Mouse (Mus musculus): ENCODE results near the gene Nbas. TPM values are rescaled to one million over a fixed set of nuclear protein-coding genes. Genes with fewer than 3 reads are reported as not detected.

Nbas gene
- polyA plus RNA-seq, 1 experiment from 2014 or later: 6.9 TPM

GRCm38 (mm10) chr12:13357229-13357628 is 88.3 kb downstream of the Nbas start:
- Histone ChIP-seq H3K27ac (ENCODE audit: low read length) (no peak overlapping the region), H3K4me1 (ENCODE audit: control insufficient read depth, insufficient read depth, low read length) (no peaks in the 10 kb centered on the region), H3K9ac (ENCODE audit: low read length) (no peak overlapping the region), H3K4me2 (ENCODE audit: low read depth, low read length) (no peak overlapping the region), H3K27me3 (ENCODE audit: control insufficient read depth, insufficient read depth, low read length) (no peaks in the 10 kb centered on the region), H3K9me3 (replicated peaks; ENCODE audit: control insufficient read depth, low read length) (no peaks in the 10 kb centered on the region), H3K36me3 (ENCODE audit: control insufficient read depth, insufficient read depth) (peaks cover 3% of the 10 kb centered on the region; the same call in 1 of the 2 replicates), H3K4me3 (ENCODE audit: low read length) (no peak overlapping the region)
- 81% methylated on average over 5 of the region's 5 CpGs for WGBS
- ATAC-seq (replicated peaks; ENCODE audit: extremely low read depth, insufficient read depth, low FRiP score): no peak

DNA sequence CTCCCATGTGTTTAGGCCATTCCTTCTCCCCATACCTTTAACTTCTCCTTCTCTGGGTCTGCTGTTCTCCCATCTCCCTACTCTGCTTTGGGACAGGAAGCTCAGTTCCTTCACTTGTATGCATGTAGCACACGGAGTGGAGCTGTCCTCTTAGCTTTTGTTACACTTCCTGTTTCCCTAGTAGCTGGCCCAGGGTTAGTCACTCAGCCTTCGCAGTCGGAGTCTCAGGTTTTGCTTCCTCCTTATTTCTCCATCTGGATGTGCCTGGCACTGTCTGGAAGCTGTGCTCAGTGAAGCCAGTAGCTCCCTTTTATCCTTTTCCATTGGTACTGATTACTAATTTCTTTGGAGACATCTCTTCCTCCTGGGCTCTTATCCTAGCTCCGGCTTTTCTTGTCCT is 89.9 kb downstream of the Nbas start:
- Histone ChIP-seq H3K4me1 (ENCODE audit: control insufficient read depth, insufficient read depth, low read length) (no peaks in the 10 kb centered on the region), H3K27ac (ENCODE audit: low read length) (no peak overlapping the region), H3K9me3 (replicated peaks; ENCODE audit: control insufficient read depth, low read length) (no peaks in the 10 kb centered on the region), H3K4me2 (ENCODE audit: low read depth, low read length) (no peak overlapping the region), H3K36me3 (ENCODE audit: control insufficient read depth, insufficient read depth) (peaks cover 4% of the 10 kb centered on the region; the same call in 1 of the 2 replicates), H3K27me3 (ENCODE audit: control insufficient read depth, insufficient read depth, low read length) (no peaks in the 10 kb centered on the region), H3K4me3 (ENCODE audit: low read length) (no peak overlapping the region), H3K9ac (ENCODE audit: low read length) (no peak overlapping the region)
- ATAC-seq (replicated peaks; ENCODE audit: extremely low read depth, insufficient read depth, low FRiP score): no peak; the same call in 1 of the 2 replicates
- 58% methylated on average over 4 of the region's 4 CpGs for WGBS

DNA sequence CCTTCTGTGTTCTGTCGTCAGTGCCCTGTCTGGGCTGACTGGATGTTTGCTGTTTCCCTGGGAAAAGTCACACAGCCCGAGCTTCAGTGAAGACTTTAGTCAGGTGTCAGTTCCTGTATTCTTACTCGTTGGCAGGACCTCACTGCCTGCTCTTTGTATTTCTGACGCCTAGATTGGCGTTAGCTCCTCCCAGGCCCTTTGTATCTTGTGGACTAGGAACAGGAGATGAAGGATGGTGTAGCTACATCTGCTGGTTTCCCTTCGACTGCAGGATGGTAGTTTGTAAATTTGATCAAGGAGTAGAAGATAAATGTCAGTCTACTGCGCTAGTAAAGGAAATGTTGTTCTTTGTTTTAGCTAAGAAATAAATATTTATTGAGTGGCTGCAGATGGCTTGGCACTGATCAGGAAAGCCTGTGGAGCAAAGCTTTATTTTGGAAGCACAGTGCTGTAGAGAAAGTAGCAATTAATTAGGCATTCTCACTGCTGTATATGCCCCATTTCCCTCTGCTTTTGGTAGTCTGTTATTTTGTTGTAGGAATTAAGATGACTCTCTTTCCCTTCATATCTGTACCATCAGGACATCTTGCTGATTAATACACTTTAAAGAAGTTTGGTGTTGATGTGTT is 91.4 kb downstream of the Nbas start:
- H3K27me3 ChIP-seq (ENCODE audit: control insufficient read depth, insufficient read depth, low read length): no peaks in the 10 kb centered on the region
- no peaks in the 10 kb centered on the region for H3K9me3 ChIP-seq (replicated peaks; ENCODE audit: control insufficient read depth, low read length)
- no peaks in the 10 kb centered on the region for H3K4me1 ChIP-seq (ENCODE audit: control insufficient read depth, insufficient read depth, low read length)
- H3K27ac ChIP-seq (ENCODE audit: low read length): no peak overlapping the region
- H3K36me3 ChIP-seq (ENCODE audit: control insufficient read depth, insufficient read depth): peaks cover 4% of the 10 kb centered on the region; the same call in 1 of the 2 replicates
- WGBS: 44% methylated on average over 7 of the region's 7 CpGs
- H3K9ac ChIP-seq (ENCODE audit: low read length): no peak overlapping the region
- H3K4me2 ChIP-seq (ENCODE audit: low read depth, low read length): no peak overlapping the region
- no peak overlapping the region for H3K4me3 ChIP-seq (ENCODE audit: low read length)
- ATAC-seq (replicated peaks; ENCODE audit: extremely low read depth, insufficient read depth, low FRiP score): no peak

DNA sequence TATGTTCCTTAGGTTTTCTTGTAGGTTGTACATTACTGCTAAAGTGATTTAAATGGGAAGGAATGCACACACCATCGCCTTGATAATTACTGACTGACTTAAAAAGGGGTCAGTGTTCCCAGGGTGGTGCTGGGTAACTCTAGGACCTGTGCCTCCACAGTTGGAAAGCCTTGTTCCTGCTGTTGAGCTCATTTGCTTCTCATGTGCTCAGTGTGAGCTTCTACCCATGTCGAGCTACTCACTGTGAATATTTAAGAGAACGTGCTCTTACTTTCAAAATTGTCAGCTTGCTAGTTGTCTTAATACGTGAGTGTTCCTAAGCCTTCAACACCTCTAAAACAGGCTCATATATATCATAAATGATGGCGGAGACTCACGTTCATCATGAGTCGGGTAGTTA is 112.6 kb downstream of the Nbas start:
- no peak overlapping the region for H3K4me2 ChIP-seq (ENCODE audit: low read depth, low read length)
- no peak overlapping the region for H3K27ac ChIP-seq (ENCODE audit: low read length)
- H3K36me3 ChIP-seq (ENCODE audit: control insufficient read depth, insufficient read depth): peaks cover 3% of the 10 kb centered on the region; the same call in 1 of the 2 replicates
- H3K9ac ChIP-seq (ENCODE audit: low read length): no peak overlapping the region
- no peak for ATAC-seq (replicated peaks; ENCODE audit: extremely low read depth, insufficient read depth, low FRiP score)
- H3K27me3 ChIP-seq (ENCODE audit: control insufficient read depth, insufficient read depth, low read length): no peaks in the 10 kb centered on the region
- no peaks in the 10 kb centered on the region for H3K4me1 ChIP-seq (ENCODE audit: control insufficient read depth, insufficient read depth, low read length)
- H3K9me3 ChIP-seq (replicated peaks; ENCODE audit: control insufficient read depth, low read length): no peaks in the 10 kb centered on the region
- no peak overlapping the region for H3K4me3 ChIP-seq (ENCODE audit: low read length)
- WGBS: 87% methylated on average over 7 of the region's 7 CpGs

DNA sequence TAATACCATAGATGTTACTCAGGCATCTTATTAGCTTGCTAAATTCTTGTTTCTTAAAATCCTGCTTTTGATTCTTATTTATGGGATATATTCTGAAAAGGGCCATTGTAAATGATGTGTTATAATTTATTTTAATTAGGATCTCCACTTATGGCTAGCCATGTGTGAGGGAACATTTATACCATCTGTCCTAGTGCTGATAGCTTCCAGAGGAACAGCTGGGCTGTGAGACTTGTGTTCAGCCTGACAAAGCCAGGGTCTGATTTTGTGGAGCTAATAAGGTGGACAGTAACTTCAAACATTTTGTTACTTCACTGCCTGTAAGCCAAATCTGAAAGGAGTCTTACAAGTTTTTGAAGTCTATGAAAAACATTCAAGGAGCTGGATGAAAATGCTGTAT is 113.1 kb downstream of the Nbas start:
- H3K36me3 ChIP-seq (ENCODE audit: control insufficient read depth, insufficient read depth): no peaks in the 10 kb centered on the region; the same call in 1 of the 2 replicates
- no peaks in the 10 kb centered on the region for H3K27me3 ChIP-seq (ENCODE audit: control insufficient read depth, insufficient read depth, low read length)
- no peak overlapping the region for H3K9ac ChIP-seq (ENCODE audit: low read length)
- no peak overlapping the region for H3K27ac ChIP-seq (ENCODE audit: low read length)
- H3K4me1 ChIP-seq (ENCODE audit: control insufficient read depth, insufficient read depth, low read length): no peaks in the 10 kb centered on the region
- H3K9me3 ChIP-seq (replicated peaks; ENCODE audit: control insufficient read depth, low read length): no peaks in the 10 kb centered on the region
- no peak for ATAC-seq (replicated peaks; ENCODE audit: extremely low read depth, insufficient read depth, low FRiP score)
- H3K4me3 ChIP-seq (ENCODE audit: low read length): no peak overlapping the region
- H3K4me2 ChIP-seq (ENCODE audit: low read depth, low read length): no peak overlapping the region

- Histone ChIP-seq H3K27me3 (ENCODE audit: control insufficient read depth, insufficient read depth, low read length) (no peaks in the 10 kb centered on the region), H3K9ac (ENCODE audit: low read length) (no peak overlapping the region), H3K9me3 (replicated peaks; ENCODE audit: control insufficient read depth, low read length) (no peaks in the 10 kb centered on the region), H3K36me3 (ENCODE audit: control insufficient read depth, insufficient read depth) (peaks cover 14% of the 10 kb centered on the region; the same call in 1 of the 2 replicates), H3K27ac (ENCODE audit: low read length) (no peak overlapping the region), H3K4me2 (ENCODE audit: low read depth, low read length) (no peak overlapping the region), H3K4me3 (ENCODE audit: low read length) (no peak overlapping the region), H3K4me1 (ENCODE audit: control insufficient read depth, insufficient read depth, low read length) (no peaks in the 10 kb centered on the region)
- WGBS: 56% methylated on average over 1 of the region's 1 CpGs
- ATAC-seq (replicated peaks; ENCODE audit: extremely low read depth, insufficient read depth, low FRiP score): no peak
Measured at GRCm38 (mm10) chr12:13389644-13390043, 120.7 kb downstream of the Nbas start.

DNA sequence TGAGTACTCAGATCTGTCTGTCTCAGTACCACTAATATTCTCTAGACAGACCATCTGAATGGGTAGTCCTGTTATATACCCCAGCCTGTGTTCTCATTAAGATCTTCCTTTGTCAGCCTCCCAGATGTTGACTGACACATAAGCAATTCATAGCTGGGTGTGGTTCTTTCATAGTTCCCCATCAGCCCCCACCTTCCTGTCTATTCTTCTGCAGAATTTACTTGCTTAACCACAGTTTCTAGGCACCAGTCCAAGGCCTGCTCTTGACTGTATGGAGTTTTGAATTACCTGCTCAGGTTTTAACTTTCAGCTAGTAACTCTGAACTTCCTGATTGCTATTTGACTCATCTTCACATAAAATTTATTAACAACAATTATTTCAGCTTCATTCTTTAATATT is 141.3 kb downstream of the Nbas start:
- Histone ChIP-seq H3K36me3 (ENCODE audit: control insufficient read depth, insufficient read depth) (no peaks in the 10 kb centered on the region), H3K4me3 (ENCODE audit: low read length) (no peak overlapping the region), H3K27ac (ENCODE audit: low read length) (no peak overlapping the region), H3K4me1 (ENCODE audit: control insufficient read depth, insufficient read depth, low read length) (no peaks in the 10 kb centered on the region), H3K9ac (ENCODE audit: low read length) (no peak overlapping the region), H3K9me3 (replicated peaks; ENCODE audit: control insufficient read depth, low read length) (no peaks in the 10 kb centered on the region), H3K27me3 (ENCODE audit: control insufficient read depth, insufficient read depth, low read length) (no peaks in the 10 kb centered on the region), H3K4me2 (ENCODE audit: low read depth, low read length) (no peak overlapping the region)
- ATAC-seq (replicated peaks; ENCODE audit: extremely low read depth, insufficient read depth, low FRiP score): no peak

DNA sequence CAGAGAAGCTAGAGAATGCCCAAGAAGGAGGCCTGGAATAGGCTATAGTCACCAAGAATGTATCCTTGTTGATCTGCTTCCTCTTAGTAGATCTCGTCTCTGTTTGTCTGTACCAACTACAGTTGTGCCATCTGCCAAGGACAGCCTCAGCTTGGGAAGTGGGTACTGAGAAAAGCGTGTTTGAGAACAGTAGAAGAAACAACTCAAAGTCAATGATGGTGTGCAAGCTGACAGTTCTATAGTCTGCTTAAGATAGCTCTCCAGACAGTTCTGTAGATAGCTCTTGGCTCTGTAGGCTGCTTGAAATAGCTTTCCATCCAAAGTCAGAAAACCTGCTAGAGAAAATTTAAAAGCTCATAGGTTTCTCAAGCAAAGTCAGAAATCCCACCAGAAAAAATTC is 149.7 kb downstream of the Nbas start:
- H3K4me3 ChIP-seq (ENCODE audit: low read length): no peak overlapping the region
- H3K9ac ChIP-seq (ENCODE audit: low read length): no peak overlapping the region
- 84% methylated on average over 2 of the region's 2 CpGs for WGBS
- H3K27me3 ChIP-seq (ENCODE audit: control insufficient read depth, insufficient read depth, low read length): no peaks in the 10 kb centered on the region
- ATAC-seq (replicated peaks; ENCODE audit: extremely low read depth, insufficient read depth, low FRiP score): no peak
- H3K4me2 ChIP-seq (ENCODE audit: low read depth, low read length): no peak overlapping the region
- H3K27ac ChIP-seq (ENCODE audit: low read length): no peak overlapping the region
- no peaks in the 10 kb centered on the region for H3K4me1 ChIP-seq (ENCODE audit: control insufficient read depth, insufficient read depth, low read length)
- H3K9me3 ChIP-seq (replicated peaks; ENCODE audit: control insufficient read depth, low read length): no peaks in the 10 kb centered on the region
- H3K36me3 ChIP-seq (ENCODE audit: control insufficient read depth, insufficient read depth): peaks cover 13% of the 10 kb centered on the region

DNA sequence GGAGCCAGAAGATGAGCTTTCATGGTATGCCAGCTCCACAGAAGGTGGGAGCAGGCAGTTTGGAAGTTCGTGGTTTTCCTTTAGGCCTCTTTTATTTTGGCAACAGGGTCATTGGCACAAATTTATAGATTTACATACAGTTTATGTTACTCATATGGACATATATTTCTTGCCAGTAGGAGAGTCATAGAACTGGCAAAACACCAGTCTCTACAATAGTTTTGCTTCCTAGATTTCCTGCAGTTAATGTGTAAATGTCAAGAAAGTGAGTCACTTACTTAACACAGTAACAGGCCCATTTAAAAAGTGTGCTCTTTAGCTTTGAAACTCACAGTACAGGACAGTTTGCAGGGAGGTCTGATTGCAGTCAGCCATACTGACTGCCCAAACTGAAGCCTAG is 161.3 kb downstream of the Nbas start:
- H3K4me1 ChIP-seq (ENCODE audit: control insufficient read depth, insufficient read depth, low read length): no peaks in the 10 kb centered on the region
- no peaks in the 10 kb centered on the region for H3K9me3 ChIP-seq (replicated peaks; ENCODE audit: control insufficient read depth, low read length)
- no peak overlapping the region for H3K4me2 ChIP-seq (ENCODE audit: low read depth, low read length)
- H3K36me3 ChIP-seq (ENCODE audit: control insufficient read depth, insufficient read depth): peaks cover 5% of the 10 kb centered on the region
- H3K9ac ChIP-seq (ENCODE audit: low read length): no peak overlapping the region
- no peak for ATAC-seq (replicated peaks; ENCODE audit: extremely low read depth, insufficient read depth, low FRiP score)
- no peak overlapping the region for H3K4me3 ChIP-seq (ENCODE audit: low read length)
- no peaks in the 10 kb centered on the region for H3K27me3 ChIP-seq (ENCODE audit: control insufficient read depth, insufficient read depth, low read length)
- no peak overlapping the region for H3K27ac ChIP-seq (ENCODE audit: low read length)
- 72% methylated on average over 1 of the region's 1 CpGs for WGBS

All from heart, embryonic 16.5 days (tissue).